Mouse (Mus musculus): ENCODE measurements around the gene Isy1.

Gene Isy1

DNA sequence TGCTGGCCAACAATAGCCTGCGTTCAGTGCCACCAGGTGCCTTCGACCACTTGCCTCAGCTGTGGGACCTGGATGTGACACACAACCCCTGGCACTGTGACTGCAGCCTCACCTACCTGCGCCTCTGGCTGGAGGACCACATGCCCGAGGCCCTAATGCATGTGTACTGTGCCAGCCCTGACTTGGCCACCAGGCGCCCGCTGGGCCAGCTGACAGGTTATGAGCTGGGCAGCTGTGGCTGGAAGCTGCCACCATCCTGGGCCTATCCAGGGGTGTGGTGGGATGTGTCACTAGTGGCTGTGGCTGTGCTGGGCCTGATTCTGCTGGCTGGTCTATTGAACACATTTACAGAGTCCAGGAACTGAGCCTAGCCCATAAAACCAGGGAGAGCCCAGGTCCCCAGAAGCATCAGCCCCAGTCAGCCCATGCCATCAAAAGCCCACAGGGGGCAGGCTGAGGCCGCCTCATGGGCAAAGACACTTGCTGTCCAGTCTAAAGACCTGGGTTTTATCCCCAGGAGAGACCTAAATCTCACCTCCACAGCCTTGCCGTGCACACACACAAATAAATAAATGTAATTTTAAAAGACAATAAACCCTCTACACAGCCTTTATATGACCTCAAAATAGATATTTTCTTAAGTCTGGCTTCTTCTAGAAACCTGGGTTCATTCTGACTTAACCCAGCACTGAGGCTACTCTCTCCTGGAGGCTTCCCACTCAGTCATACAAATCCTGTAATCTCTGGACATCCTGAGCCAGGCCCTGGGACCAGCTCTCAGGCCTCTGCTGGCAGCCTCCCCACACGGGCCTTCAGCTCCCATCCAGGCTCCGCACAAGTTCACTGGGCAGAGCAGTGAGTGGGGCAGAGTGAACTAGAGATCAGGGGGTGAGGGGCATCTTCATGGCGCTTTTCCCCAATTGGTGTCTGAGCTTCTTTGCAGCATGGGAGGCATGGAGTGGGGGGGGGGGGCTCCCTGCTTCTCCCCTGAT is 59.1 kb downstream of the Isy1 start:
- no peak for TF ChIP-seq GATA4 (IDR thresholded peaks at IDR 0.05; ENCODE audit: insufficient replicate concordance, low read length)

DNA sequence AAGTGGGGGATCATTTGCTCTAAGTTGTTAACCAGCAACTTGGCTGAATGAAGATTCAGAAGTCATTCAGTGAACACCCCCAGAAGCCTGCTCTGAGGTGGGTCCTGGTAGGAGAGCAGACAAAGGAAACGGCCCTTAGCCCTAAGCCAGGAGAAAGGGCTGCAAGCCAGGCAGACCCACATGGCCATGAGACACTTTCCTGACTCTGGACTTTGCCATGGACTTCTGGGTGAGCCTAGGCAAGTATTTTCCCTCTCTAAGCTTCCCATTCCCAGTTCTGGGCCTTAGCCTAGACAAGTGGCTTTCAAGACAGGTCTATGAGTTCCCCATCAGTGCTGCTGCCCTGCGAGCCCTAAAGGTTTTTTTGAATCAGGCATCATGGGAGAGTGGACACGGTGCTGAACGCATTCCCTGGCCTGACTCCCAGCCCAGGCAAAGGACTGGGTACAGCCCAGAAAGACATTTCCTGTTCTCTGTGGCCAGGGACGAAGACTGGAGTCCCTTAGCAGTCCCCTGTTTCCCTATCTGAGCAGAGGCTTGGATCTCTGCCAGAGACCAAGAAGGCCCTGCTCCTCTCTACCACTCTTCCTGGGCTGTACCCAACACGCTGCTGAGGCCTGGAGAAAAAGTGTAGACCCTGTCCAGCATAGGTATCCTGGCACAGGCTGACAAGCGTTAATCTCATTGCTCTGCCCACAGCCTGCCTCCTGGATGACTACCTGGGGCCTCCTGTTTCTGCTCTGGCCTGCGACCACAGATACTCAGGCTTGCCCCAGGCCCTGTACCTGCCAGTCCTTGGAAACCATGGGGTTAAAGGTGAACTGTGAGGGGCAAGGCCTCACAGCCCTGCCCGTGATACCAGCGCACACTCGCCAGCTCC is 60.1 kb downstream of the Isy1 start:
- TF ChIP-seq GATA4 (IDR thresholded peaks at IDR 0.05; ENCODE audit: insufficient replicate concordance, low read length) = no peak

DNA sequence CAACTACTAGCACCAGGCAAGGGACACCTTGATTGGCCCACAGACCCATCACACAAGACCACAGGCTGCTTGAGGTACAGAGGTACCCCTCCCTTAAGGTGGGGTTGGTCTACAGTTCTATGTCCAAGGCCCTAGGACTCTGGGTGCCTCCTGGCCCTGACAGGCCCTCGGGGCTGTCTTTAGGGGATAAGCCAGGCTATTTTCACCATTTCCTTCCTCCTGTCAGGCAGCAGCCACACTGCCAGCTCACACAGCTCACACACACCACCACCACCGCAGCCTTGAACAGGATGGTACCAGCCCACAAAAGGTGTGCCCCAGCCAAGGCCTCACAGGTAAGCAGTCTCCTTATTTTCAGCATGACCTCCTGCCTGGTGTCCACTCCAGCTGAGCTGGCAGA is 60.8 kb downstream of the Isy1 start, which contains the start of gene Gp9:
Gp9 (plus strand) TSS at position 231 of the 400 bp plus-strand sequence.
- TF ChIP-seq GATA4 (IDR thresholded peaks at IDR 0.05; ENCODE audit: insufficient replicate concordance, low read length) = no peak

DNA sequence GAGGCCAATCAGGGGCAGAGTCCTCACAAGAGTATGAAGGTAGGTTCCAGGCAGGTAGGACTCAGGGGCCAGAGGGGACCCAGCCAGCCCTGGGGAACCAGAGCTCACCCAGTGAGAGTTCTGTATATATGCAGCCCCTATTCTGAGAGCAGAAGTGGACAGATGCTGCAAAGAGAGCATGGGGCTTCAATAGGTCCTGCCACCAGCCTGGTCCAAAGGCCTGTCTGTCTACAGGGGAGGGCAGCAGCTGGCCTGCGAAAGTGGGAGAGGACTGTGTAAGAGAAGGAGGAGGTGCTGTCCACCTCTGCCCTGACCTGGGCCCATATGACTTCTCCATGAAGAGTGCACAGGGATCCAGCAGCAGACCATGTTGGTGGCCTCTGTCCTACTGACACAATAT is 61.9 kb downstream of the Isy1 start:
- no peak for TF ChIP-seq GATA4 (IDR thresholded peaks at IDR 0.05; ENCODE audit: insufficient replicate concordance, low read length)

GRCm38 (mm10) chr6:87775588-87776245 is 62.9 kb downstream of the Isy1 start:
- no peak for TF ChIP-seq GATA4 (IDR thresholded peaks at IDR 0.05; ENCODE audit: insufficient replicate concordance, low read length)

DNA sequence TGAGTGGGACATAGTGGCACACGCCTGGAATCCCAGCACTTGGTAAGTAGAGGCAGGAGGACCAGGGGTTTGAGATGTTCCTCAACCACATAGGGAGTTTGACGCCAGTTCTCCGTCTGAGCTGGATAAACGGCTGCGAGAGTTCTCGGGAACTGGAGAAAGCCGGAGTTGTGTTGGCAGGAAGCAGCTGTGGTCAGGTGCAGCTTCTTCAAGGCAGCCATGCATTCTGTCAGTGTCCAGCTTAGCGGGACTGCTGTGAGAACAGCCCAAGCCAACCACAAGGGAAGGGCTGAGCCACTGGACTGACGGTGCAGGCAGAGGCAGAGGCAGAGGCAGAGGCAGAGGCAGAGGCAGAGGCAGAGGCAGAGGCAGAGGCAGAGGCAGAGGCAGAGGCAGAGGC is 63.7 kb downstream of the Isy1 start:
- TF ChIP-seq GATA4 (IDR thresholded peaks at IDR 0.05; ENCODE audit: insufficient replicate concordance, low read length) = no peak

DNA sequence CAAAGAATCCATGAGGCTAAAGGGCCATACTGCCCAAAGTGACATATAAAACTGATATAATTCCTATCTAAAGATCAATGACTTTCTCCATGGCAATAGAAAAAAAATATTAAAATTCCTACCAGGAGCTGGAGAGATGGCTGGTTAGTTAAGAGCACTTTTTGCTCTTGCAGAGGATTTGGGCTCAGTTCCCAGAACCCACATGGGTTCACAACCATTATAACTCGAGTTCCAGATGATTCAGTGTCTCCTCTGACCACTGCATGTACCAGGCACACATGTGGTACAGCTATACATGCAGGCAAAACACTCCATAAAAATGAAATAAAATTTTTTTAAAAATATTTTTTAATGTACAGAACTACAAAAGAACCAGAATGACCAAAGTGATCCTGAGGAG is 64.1 kb downstream of the Isy1 start:
- no peak for TF ChIP-seq GATA4 (IDR thresholded peaks at IDR 0.05; ENCODE audit: insufficient replicate concordance, low read length)

- TF ChIP-seq GATA4 (IDR thresholded peaks at IDR 0.05; ENCODE audit: insufficient replicate concordance, low read length) = no peak
These were observed 68.0 kb downstream of the Isy1 start for GRCm38 (mm10) chr6:87770626-87771025.

All from liver, adult (tissue).